Mouse (Mus musculus): ENCODE data around the gene Spag9.

GRCm38 (mm10) chr11:94133344-94133955 is 137.6 kb downstream of the Spag9 start:
- TF ChIP-seq CTCF (IDR thresholded peaks at IDR 0.05; ENCODE audit: low read depth, low read length) (peak; percentile 97), POLR2A (IDR thresholded peaks at IDR 0.05; ENCODE audit: extremely low read depth, insufficient read depth, low read length) (no peak; the same call in 1 of the 2 replicates)

All from liver, adult 2 months (tissue).